Mouse (Mus musculus): ENCODE results near the gene Hoxa6. TPM values are rescaled to one million over a fixed set of nuclear protein-coding genes. Genes with fewer than 3 reads are reported as not detected.
A peak's percentile ranks its signal among the peaks of the same experiment; 100 is the strongest.

The Hoxa6 gene
- polyA plus RNA-seq, 1 experiment from 2014 or later: 2.8 TPM

DNA sequence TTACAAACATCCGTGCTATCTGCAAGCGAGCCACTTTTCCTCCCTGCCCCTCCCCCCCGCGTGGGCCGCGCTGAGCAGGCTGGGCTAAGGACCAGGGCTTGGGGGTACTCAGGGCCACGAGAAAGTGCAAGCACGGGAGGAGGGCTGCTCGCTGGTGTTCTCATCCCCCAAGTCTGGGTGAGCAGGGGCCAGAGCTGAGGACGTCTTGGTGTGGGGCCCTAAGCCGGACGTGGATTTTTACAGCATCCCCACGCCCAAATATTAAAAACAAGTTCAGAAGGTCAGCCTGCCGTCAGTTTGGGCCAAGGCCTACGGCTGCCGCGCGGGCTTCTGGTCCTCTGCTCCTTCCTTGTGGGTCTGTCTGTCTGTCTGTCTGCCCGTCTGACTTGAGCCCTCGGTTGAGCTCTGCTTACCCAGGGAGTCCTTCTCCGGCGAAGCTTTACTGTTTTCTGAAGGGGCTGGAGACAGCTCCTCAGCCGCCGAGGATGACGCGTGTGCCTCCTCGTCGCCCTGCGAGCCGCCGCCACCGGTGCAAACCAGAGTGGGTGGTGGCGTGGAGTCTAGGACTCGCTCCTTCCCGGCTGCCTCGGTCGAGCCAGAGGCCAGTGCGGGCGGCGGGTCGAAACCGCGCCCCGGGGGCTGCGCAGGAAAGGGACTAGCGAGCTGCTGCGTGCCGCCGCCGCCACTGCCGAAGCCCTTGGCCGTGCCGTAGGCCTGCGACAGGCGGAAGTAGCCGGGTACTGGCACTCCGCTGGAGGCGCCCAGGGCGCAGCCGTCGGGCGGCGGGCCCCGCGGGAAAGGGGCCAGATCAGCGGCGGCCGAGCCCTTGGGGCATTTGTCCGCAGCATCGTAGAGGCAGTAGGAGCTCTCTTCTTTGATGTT is 25.3 kb upstream of the Hoxa6 start:
- DNase-seq (ENCODE audit: low spot score): peak; percentile 87
- WGBS: under 1% methylated on average over 68 of the region's 70 CpGs
- H3K4me2 ChIP-seq (ENCODE audit: low read length): peak overlapping the region; percentile 92
- peak overlapping the region; percentile 98 for H3K9ac ChIP-seq (ENCODE audit: low read depth, low read length)
- ATAC-seq (replicated peaks; ENCODE audit: low FRiP score, low read depth): peak; percentile 40
- H3K4me3 ChIP-seq (replicated peaks; ENCODE audit: low read depth, low read length): peak overlapping the region; percentile 85
- no peaks in the 10 kb centered on the region for H3K27me3 ChIP-seq (ENCODE audit: insufficient read depth, low read length)
- peaks cover 4% of the 10 kb centered on the region; the same call in 1 of the 2 replicates for H3K4me1 ChIP-seq (replicated peaks; ENCODE audit: insufficient read depth, low read length)
- no peaks in the 10 kb centered on the region for H3K9me3 ChIP-seq (replicated peaks; ENCODE audit: low read length)
- TF ChIP-seq CTCF (IDR thresholded peaks at IDR 0.05; ENCODE audit: low read depth): no peak
- no peaks in the 10 kb centered on the region; the same call in 1 of the 2 replicates for H3K36me3 ChIP-seq (ENCODE audit: insufficient read depth, low read length)
- H3K27ac ChIP-seq: peak overlapping the region; percentile 97

DNA sequence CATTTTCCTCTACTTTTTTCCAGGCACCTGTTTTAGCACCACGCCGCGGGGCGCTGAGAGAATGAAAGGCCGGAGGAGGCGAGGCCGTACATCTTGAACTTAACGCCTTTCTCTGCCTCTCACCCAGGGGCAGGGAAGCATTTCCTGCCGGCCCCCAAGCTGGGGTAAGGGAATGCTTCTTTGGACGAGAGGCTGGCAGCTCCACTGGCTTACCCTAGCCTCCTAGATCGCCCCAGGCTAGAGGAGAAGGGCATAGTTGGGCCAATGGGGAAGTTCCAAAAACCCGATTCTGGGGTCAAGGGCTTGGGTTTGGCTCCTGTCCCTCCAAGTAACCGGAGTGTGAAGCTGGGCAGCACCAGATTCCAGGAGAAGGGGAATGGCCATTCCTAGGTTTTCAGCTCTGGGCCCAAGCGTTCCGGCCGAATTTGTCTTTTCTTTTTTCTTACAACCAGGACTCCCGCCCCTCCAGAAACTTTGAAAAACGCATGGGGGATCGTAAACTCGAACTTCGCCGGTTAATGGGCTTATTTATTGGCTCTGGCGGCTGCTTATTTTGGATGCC is 24.5 kb upstream of the Hoxa6 start:
- H3K4me3 ChIP-seq (replicated peaks; ENCODE audit: low read depth, low read length): peak overlapping the region; percentile 85
- peak overlapping the region; percentile 97 for H3K27ac ChIP-seq
- no peaks in the 10 kb centered on the region for H3K27me3 ChIP-seq (ENCODE audit: insufficient read depth, low read length)
- DNase-seq (ENCODE audit: low spot score) (no peak), ATAC-seq (replicated peaks; ENCODE audit: low FRiP score, low read depth) (no peak)
- H3K9me3 ChIP-seq (replicated peaks; ENCODE audit: low read length): no peaks in the 10 kb centered on the region
- peak overlapping the region; percentile 92 for H3K4me2 ChIP-seq (ENCODE audit: low read length)
- peaks cover 4% of the 10 kb centered on the region; the same call in 1 of the 2 replicates for H3K4me1 ChIP-seq (replicated peaks; ENCODE audit: insufficient read depth, low read length)
- TF ChIP-seq CTCF (IDR thresholded peaks at IDR 0.05; ENCODE audit: low read depth): no peak
- H3K36me3 ChIP-seq (ENCODE audit: insufficient read depth, low read length): no peaks in the 10 kb centered on the region; the same call in 1 of the 2 replicates
- under 1% methylated on average over 23 of the region's 23 CpGs for WGBS
- peak overlapping the region; percentile 98 for H3K9ac ChIP-seq (ENCODE audit: low read depth, low read length)

DNA sequence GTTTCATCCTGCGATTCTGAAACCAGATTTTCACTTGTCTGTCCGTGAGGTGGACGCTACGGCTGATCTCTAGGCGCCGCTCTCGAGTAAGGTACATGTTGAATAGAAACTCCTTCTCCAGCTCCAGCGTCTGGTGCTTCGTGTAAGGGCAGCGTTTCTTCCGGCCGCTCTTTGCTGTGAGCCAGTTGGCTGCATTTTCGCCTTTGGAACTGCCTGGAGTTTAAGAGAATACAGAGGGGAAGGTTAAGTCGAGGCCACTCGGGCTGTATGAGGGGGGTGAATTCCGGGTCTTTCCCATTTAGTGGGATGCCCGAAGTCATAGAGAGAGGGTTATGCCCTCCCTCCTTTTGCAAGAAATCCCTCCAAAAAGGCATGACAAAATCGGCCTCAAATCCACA is 24.0 kb upstream of the Hoxa6 start:
- peak overlapping the region; percentile 92 for H3K4me2 ChIP-seq (ENCODE audit: low read length)
- no peak for TF ChIP-seq CTCF (IDR thresholded peaks at IDR 0.05; ENCODE audit: low read depth)
- no peaks in the 10 kb centered on the region for H3K9me3 ChIP-seq (replicated peaks; ENCODE audit: low read length)
- peak overlapping the region; percentile 98 for H3K9ac ChIP-seq (ENCODE audit: low read depth, low read length)
- peaks cover 4% of the 10 kb centered on the region; the same call in 1 of the 2 replicates for H3K4me1 ChIP-seq (replicated peaks; ENCODE audit: insufficient read depth, low read length)
- peak overlapping the region; percentile 97 for H3K27ac ChIP-seq
- no peaks in the 10 kb centered on the region; the same call in 1 of the 2 replicates for H3K36me3 ChIP-seq (ENCODE audit: insufficient read depth, low read length)
- DNase-seq (ENCODE audit: low spot score) (no peak), ATAC-seq (replicated peaks; ENCODE audit: low FRiP score, low read depth) (no peak)
- whole genome bisulfite sequencing: under 1% methylated on average over 18 of the region's 18 CpGs
- H3K4me3 ChIP-seq (replicated peaks; ENCODE audit: low read depth, low read length): peak overlapping the region; percentile 85
- H3K27me3 ChIP-seq (ENCODE audit: insufficient read depth, low read length): no peaks in the 10 kb centered on the region

- DNase-seq (ENCODE audit: low spot score) (peak; percentile 84), ATAC-seq (replicated peaks; ENCODE audit: low FRiP score, low read depth) (no peak)
- Histone ChIP-seq H3K36me3 (ENCODE audit: insufficient read depth, low read length) (no peaks in the 10 kb centered on the region; the same call in 1 of the 2 replicates), H3K27ac (peak overlapping the region; percentile 97), H3K9me3 (replicated peaks; ENCODE audit: low read length) (no peaks in the 10 kb centered on the region), H3K4me1 (replicated peaks; ENCODE audit: insufficient read depth, low read length) (peaks cover 5% of the 10 kb centered on the region; the same call in 1 of the 2 replicates), H3K9ac (ENCODE audit: low read depth, low read length) (peak overlapping the region; percentile 98), H3K27me3 (ENCODE audit: insufficient read depth, low read length) (no peaks in the 10 kb centered on the region), H3K4me3 (replicated peaks; ENCODE audit: low read depth, low read length) (peak overlapping the region; percentile 85), H3K4me2 (ENCODE audit: low read length) (peak overlapping the region; percentile 92)
- WGBS: under 1% methylated on average over 18 of the region's 18 CpGs
- TF ChIP-seq CTCF (IDR thresholded peaks at IDR 0.05; ENCODE audit: low read depth): no peak
Measured at GRCm38 (mm10) chr6:52231885-52232567, 23.5 kb upstream of the Hoxa6 start.

GRCm38 (mm10) chr6:52230516-52231165 is 22.1 kb upstream of the Hoxa6 start, which contains the start of gene Hoxa9:
Gene Hoxa9, minus strand, starts transcription at chr6:52231089.
- peak; percentile 42 for ATAC-seq (replicated peaks; ENCODE audit: low FRiP score, low read depth)
- H3K36me3 ChIP-seq (ENCODE audit: insufficient read depth, low read length): no peaks in the 10 kb centered on the region; the same call in 1 of the 2 replicates
- H3K27me3 ChIP-seq (ENCODE audit: insufficient read depth, low read length): no peaks in the 10 kb centered on the region
- peak within 1 kb of the TSS; percentile 98 for H3K9ac ChIP-seq (ENCODE audit: low read depth, low read length)
- peaks cover 8% of the 10 kb centered on the region; the same call in 1 of the 2 replicates for H3K4me1 ChIP-seq (replicated peaks; ENCODE audit: insufficient read depth, low read length)
- no peaks in the 10 kb centered on the region for H3K9me3 ChIP-seq (replicated peaks; ENCODE audit: low read length)
- peak within 1 kb of the TSS; percentile 92 for H3K4me2 ChIP-seq (ENCODE audit: low read length)
- DNase-seq (ENCODE audit: low spot score): peak; percentile 89
- H3K27ac ChIP-seq: peak within 1 kb of the TSS; percentile 97
- H3K4me3 ChIP-seq (replicated peaks; ENCODE audit: low read depth, low read length): peak within 1 kb of the TSS; percentile 85
- under 1% methylated on average over 14 of the region's 36 CpGs for WGBS
- TF ChIP-seq CTCF (IDR thresholded peaks at IDR 0.05; ENCODE audit: low read depth): no peak

Data from kidney, postnatal 0 days (tissue).